Mouse (Mus musculus) right cerebral cortex, postnatal 10 days (tissue): Measurements from ENCODE around the gene Aqp5.

ENCODE experiments used
- DNase-seq, 2 experiments: peaks; one replicate each; pipeline ENCODE4 v3.0.0; 2021; ENCODE audit warnings: low spot score in 2 of 2

Aqp5 gene

GRCm38 (mm10) chr15:99637405-99638123 is 47.0 kb downstream of the Aqp5 start:
- DNase-seq, result no peak

- no peak for DNase-seq
Measured at GRCm38 (mm10) chr15:99638124-99638485, 47.5 kb downstream of the Aqp5 start.

GRCm38 (mm10) chr15:99642622-99643021 is 52.0 kb downstream of the Aqp5 start:
- DNase-seq, result no peak

- no peak for DNase-seq
Measured at GRCm38 (mm10) chr15:99643832-99644231, 53.2 kb downstream of the Aqp5 start.
